Mouse (Mus musculus) ES-E14 (cell line): ENCODE measurements around the gene Lrrn2. TPM values are rescaled to one million over a fixed set of nuclear protein-coding genes. Genes with fewer than 3 reads are reported as not detected.

Source experiments
- DNase-seq: peaks from one replicate; pipeline ENCODE4 v3.0.0-alpha.2; 2013; ENCODE audit warnings: low read depth, low spot score
- H3K27ac ChIP-seq: 2 replicates; pipeline ENCODE4 v1.5.1; 2012; ENCODE audit warnings: low read depth, mild to moderate bottlenecking, low read length, moderate library complexity, mixed read lengths; ENCODE audit not compliant: poor library complexity, insufficient read depth, severe bottlenecking
- H3K36me3 ChIP-seq: 2 replicates; pipeline ENCODE4 v1.6.1; 2012; ENCODE audit warnings: mild to moderate bottlenecking, low read length, moderate library complexity, mixed read lengths; ENCODE audit not compliant: control insufficient read depth, poor library complexity, insufficient read depth, severe bottlenecking
- H3K4me1 ChIP-seq, 2 experiments: fragments of 150-350 bp in 1 of 2; sonication (generic) in 1 of 2; 2 replicates each; pipeline ENCODE4 v1.6.1; 2012; ENCODE audit warnings: low read length in 2 of 2, mild to moderate bottlenecking in 1 of 2, mixed read lengths in 1 of 2; ENCODE audit not compliant: control insufficient read depth in 2 of 2, insufficient read depth in 2 of 2, poor library complexity in 1 of 2
- H3K4me3 ChIP-seq, 2 experiments: fragments of 150-350 bp in 1 of 2; sonication (generic) in 1 of 2; 2 replicates each; pipeline ENCODE4 v1.5.1; 2012; ENCODE audit warnings: low read length in 2 of 2, low read depth in 1 of 2, mild to moderate bottlenecking in 1 of 2, mixed read lengths in 1 of 2; ENCODE audit not compliant: insufficient read depth in 1 of 2, poor library complexity in 1 of 2, severe bottlenecking in 1 of 2
- H3K9ac ChIP-seq: 2 replicates; pipeline ENCODE4 v1.6.1; 2012; ENCODE audit warnings: low read depth, mild to moderate bottlenecking, low read length, mixed read lengths; ENCODE audit not compliant: poor library complexity, insufficient read depth, severe bottlenecking
- H3K9me3 ChIP-seq: fragments of 150-350 bp; sonication (generic); 2 replicates; pipeline ENCODE4 v1.6.1; 2012; ENCODE audit warnings: low read depth, mild to moderate bottlenecking, low read length; ENCODE audit not compliant: control insufficient read depth, insufficient read depth
- CHD2 ChIP-seq: IDR thresholded peaks from 2 replicates; pipeline ENCODE4 v1.6.1; 2014; ENCODE audit warnings: mild to moderate bottlenecking, low read depth, low read length, inconsistent platforms
- HCFC1 ChIP-seq: IDR thresholded peaks from 2 replicates; pipeline ENCODE4 v1.6.1; 2012; ENCODE audit warnings: low read length, inconsistent platforms, borderline replicate concordance; ENCODE audit not compliant: insufficient read depth
- MAFK ChIP-seq: IDR thresholded peaks from 2 replicates; pipeline ENCODE4 v1.6.1; 2014; ENCODE audit warnings: mild to moderate bottlenecking, low read depth, low read length, inconsistent platforms; ENCODE audit not compliant: insufficient read depth
- ZC3H11A ChIP-seq: IDR thresholded peaks from 2 replicates; pipeline ENCODE4 v1.6.1; 2012; ENCODE audit warnings: low read depth, mild to moderate bottlenecking, inconsistent platforms, low read length, borderline replicate concordance
- ZNF384 ChIP-seq: IDR thresholded peaks from 2 replicates; pipeline ENCODE4 v1.6.1; 2012; ENCODE audit warnings: low read depth, low read length, inconsistent platforms
- in situ Hi-C, 2 experiments: fragments of 600-800 bp; cut with MboI; formaldehyde crosslinking; loops; one replicate each; pipeline ENCODE4 v1.15.1; 2025; ENCODE audit warnings: low sequenced_read_pairs in 2 of 2, inconsistent platforms in 1 of 2; ENCODE audit not compliant: unreplicated experiment in 2 of 2
- total RNA-seq: library from RNA; depleted of rRNA; stranded (reverse); fragments of 300-350 nt; gene quantifications from 2 replicates; pipeline ENCODE4 v1.2.3, GENCODE M21; 2012

The Lrrn2 gene
- total RNA-seq, 1 experiment, result 3.0 TPM

GRCm38 (mm10) chr1:132893311-132894077, 13.4 kb downstream of the Lrrn2 start:
- H3K9me3 ChIP-seq, result no peaks in the 10 kb centered on the region
- DNase-seq, result no peak
- H3K4me1 ChIP-seq, result peaks cover 2 to 25% of the 10 kb centered on the region in 2 experiments; a peak in 2 of 4 replicates
- no peak overlapping the region for H3K9ac ChIP-seq
- H3K27ac ChIP-seq, result no peak overlapping the region
- TF ChIP-seq HCFC1, result no peak
- no peak for TF ChIP-seq CHD2
- no peak for TF ChIP-seq MAFK
- peaks cover 5% of the 10 kb centered on the region; the same call in 1 of the 2 replicates for H3K36me3 ChIP-seq
- H3K4me3 ChIP-seq, result no peak overlapping the region
- in situ Hi-C loops, result no loop called here

GRCm38 (mm10) chr1:132899029-132899428, 19.0 kb downstream of the Lrrn2 start:
- Histone ChIP-seq H3K4me3 (no peak overlapping the region), H3K9ac (no peak overlapping the region)
- TF ChIP-seq CHD2, result no peak
- TF ChIP-seq MAFK, result no peak
- no peak for TF ChIP-seq HCFC1
- no peak for TF ChIP-seq ZC3H11A
- no peak for TF ChIP-seq ZNF384

GRCm38 (mm10) chr1:132899626-132900025, 19.6 kb downstream of the Lrrn2 start:
- Histone ChIP-seq H3K9me3 (no peaks in the 10 kb centered on the region), H3K27ac (no peak overlapping the region), H3K4me3 (no peak overlapping the region), H3K9ac (no peak overlapping the region), H3K36me3 (no peaks in the 10 kb centered on the region), H3K4me1 (peaks cover 0 to 14% of the 10 kb centered on the region in 2 experiments; a peak in 2 of 4 replicates)
- DNase-seq, result no peak
- TF ChIP-seq CHD2 (no peak), ZNF384 (no peak), ZC3H11A (no peak), HCFC1 (no peak)
- in situ Hi-C loops, result no loop called here

More at GRCm38 (mm10) chr1:132899029-132899428, 19.0 kb downstream of the Lrrn2 start:
- in situ Hi-C loops, result no loop called here
- H3K4me1 ChIP-seq, result peaks cover 2 to 16% of the 10 kb centered on the region in 2 experiments; a peak in 2 of 4 replicates
- DNase-seq, result no peak
- no peaks in the 10 kb centered on the region for H3K9me3 ChIP-seq
- H3K36me3 ChIP-seq, result no peaks in the 10 kb centered on the region
- no peak overlapping the region for H3K27ac ChIP-seq

- no peak for DNase-seq
- no peak overlapping the region for H3K9ac ChIP-seq
- no peaks in the 10 kb centered on the region for H3K36me3 ChIP-seq
- in situ Hi-C loops, result no loop called here
- no peak for TF ChIP-seq HCFC1
- TF ChIP-seq ZNF384, result no peak
- no peak for TF ChIP-seq ZC3H11A
- TF ChIP-seq CHD2, result no peak
- TF ChIP-seq MAFK, result no peak
- H3K4me1 ChIP-seq, result peaks cover 0 to 15% of the 10 kb centered on the region in 2 experiments; a peak in 2 of 4 replicates
- no peak overlapping the region for H3K27ac ChIP-seq
- no peaks in the 10 kb centered on the region for H3K9me3 ChIP-seq
- no peak overlapping the region for H3K4me3 ChIP-seq
Observed at GRCm38 (mm10) chr1:132900945-132901344, 20.9 kb downstream of the Lrrn2 start.
